Mouse (Mus musculus): ENCODE data around the gene Polq.

GRCm38 (mm10) chr16:36999366-36999972 is 12.1 kb upstream of the Polq start:
- TF ChIP-seq NELFE (IDR thresholded peaks at IDR 0.05; ENCODE audit: low read depth, low read length) (no peak), KAT2A (conservative IDR thresholded peaks at IDR 0.05; ENCODE audit: low read depth, low read length) (no peak), POLR2A (IDR thresholded peaks at IDR 0.05; ENCODE audit: control insufficient read depth in 1 of 2, insufficient read depth in 1 of 2, low read depth in 1 of 2, low read length in 2 of 2, poor library complexity in 1 of 2) (no peak)
